Mouse (Mus musculus) common myeloid progenitor, adult 5-6 weeks (primary cell): ENCODE results near the gene Qser1. TPM values are rescaled to one million over a fixed set of nuclear protein-coding genes. Genes with fewer than 3 reads are reported as not detected.
"Not testable (repeated sequence)": the region's sequence is repeated elsewhere in the genome, so short reads cannot be mapped to it uniquely, and the experiment has no call there.

Experiments
- ATAC-seq: replicated peaks from 2 replicates; pipeline ENCODE4 v1.8.0; 2016; ENCODE audit warnings: low read depth, mild to moderate bottlenecking, moderate TSS enrichment, inconsistent platforms; ENCODE audit not compliant: poor library complexity, severe bottlenecking
- total RNA-seq: library from RNA; stranded (forward); fragments of 200-1000, 187-1606 nt; gene quantifications from 2 replicates; pipeline ENCODE4 v1.2.3, GENCODE M21; 2017

Gene Qser1
- total RNA-seq, 1 experiment from 2014 or later = 29.6 TPM

DNA sequence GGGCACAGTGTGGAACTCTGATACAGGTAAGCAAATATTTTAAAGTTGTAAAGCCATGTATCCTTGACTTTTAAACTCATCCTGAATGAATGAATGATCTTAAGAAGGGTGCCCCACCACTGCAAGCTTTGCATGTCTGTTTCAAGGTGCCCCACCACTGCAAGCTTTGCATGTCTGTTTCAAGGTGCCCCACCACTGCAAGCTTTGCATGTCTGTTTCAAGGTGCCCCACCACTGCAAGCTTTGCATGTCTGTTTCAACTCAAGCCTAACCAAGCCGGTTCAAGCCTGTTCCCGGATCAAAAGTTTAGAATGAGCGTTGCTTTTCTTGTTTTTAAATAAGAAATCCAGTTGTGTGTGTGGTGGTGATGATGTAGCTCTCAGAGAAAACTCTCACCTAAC, 2.2 kb upstream of the Qser1 start:
- ATAC-seq = not testable (repeated sequence)

DNA sequence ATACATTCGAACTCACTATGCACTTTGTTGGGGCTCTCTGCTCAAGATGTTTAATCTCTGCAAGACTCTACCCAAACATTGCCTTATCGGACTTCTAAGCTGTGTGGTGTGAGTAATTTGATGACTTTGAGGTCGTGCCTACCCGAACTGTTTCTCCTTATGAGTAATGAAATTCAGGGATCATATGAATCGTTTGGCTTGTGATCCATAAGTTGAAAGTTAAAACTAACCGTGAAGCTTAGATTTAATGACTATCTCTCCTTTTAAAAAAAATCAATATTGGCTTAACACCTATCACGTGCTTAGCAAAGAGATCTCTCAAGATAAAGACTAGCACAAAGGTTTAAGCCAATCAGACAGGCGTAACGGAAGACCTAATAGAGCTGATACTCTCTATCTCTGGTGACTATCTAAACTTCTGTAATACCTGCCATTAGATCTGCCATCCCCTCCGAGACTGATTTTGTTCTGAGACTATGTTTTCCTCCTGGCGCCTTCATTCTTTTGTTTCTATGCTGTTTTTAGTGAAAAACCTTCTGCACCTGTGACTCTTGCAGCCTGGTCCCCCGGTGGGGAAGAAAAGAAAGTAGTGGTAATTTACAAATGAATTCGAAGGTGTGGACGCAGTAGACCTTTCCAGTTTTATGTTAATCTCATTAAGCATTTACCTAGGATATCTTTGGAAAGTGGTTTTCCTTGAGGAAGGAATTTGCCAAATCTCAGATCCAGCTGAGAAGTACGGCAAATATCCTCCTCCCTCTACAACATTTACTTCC, 1.2 kb upstream of the Qser1 start:
- ATAC-seq = no peak

DNA sequence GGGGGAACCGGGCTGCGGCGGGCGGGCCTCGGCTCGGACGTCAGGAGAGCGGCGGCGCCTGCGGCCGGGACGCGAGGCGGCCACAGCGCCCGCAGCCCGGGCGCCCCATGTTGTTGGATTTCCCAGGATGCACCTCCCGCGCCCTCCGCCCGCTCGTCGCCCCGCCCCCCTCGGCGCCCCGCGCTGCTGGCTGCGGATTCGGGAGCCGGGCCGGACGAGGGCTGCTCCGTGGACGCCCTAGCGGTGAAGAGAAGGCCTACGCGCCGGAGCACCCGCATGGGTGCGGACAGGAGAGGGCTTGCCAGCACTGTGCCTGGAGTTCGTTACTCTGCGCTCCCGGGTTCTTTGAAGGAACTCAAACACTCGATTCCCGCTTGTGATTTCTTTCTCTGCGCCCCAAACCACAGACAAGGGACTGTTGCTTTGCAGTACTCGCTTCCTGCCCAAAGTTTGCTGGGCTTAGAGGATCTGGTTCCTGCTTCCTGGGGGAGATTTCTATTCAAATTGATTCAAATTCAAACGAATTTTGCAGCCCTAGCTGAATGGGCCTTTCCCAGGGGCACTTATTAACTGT, 393 bp upstream of the Qser1 start:
- peak; percentile 86 for ATAC-seq

DNA sequence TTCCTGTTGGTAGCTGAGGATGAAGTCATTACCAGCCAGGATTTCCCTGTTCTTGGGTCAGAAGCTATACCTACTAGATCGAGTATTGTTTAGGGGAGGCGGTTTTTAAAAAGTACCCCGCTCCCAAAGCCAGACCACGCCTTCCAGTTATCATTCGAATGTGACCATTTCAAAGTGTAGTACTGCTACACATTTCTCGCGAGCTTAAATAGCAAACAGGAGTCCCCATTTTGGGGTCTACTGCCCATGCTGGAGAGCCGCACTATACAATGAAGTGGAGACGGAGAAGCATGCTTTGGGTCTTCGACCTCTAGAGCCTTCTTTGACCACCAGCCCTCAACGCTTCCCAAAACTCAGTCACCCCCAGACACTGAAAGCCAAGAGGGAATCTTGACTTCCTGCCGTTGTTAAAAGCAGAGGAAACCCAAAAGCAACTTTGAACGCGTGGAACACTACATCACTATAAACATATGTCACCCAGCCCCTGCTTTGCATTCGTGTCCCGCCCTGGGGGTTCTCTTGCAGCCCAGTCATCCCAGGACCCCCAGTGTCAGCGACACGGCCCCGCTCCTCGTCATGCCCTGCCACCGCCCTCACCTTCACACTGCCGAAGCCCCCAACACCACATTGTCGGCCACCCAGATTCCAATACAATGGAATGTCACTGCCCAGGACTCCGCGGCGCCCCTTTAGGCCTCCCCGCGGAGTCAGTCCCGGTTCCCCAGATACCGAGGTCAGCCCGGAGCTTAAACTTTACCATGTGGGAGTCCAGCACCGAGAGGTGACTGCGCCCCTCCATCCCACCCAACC, 794 bp downstream of the Qser1 start:
- peak; percentile 35 for ATAC-seq

DNA sequence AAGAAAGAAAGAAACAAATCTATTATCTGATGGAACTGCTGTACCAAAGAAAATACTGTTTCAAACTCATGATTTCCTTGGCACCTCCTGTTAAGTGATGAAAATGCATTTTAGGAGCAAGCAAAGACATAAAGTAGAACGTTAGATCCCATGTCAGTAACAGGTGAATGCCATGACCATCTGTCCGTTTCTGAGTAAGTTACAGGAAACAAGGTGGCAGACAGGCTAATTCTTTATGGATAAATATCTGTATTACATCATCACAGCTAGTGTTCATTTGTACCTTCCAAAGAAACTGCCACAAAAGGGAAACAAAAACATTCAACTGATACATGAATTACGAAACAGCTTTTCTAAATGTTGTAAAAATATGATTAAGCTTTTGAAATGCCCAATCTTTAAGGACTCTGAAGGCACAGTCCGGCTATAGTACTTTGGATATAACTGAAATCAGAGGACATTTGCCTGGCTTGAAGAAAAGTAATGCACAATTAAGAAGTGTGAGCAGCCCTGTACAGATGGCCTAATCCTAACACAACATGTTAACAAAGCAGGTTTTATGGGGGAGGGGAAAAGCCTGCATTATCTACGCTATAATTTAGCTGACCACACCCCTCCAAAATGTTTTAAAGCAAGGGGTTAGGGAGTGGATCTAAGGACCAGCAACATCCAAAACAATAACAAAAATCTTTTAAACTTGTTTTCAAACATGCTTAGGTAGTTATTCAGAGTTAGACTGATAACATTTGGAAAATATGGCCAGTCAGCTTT, 2.2 kb downstream of the Qser1 start:
- ATAC-seq = no peak

DNA sequence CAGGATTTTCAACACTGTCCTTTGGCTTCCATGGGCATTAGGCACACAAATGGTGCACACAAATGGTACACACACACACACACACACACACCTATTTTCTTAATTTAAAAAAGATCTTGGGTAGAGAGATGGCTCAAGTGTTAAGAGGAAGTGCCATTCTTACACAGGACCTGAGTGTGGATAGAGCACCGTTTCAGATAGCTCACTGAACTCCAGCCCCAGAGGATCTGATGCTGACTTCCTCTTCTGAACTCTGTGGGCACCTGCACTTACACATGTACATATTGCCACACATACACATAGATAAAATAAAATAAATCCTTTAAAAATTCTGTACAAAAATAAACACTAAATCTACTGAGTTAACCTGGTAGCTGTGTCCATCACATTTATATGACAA, 11.1 kb downstream of the Qser1 start:
- ATAC-seq = peak; percentile 94

DNA sequence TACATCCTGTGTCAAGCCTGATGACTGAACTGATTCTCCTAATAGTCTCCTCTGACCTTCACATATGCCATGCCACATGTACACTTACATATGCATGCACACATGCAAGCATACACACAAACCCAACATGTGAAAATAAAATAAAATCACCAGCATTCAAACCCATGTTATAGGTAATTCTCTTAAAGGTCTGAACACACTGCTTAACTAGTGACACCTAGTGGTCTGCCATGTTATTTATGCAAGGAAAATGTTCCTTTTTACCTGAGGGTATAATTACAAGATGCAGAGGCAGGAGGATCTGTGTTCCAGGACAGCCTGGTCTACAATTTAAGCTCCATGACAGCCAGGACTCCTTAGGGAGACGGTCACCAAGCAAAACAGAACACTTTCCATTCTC, 41.8 kb downstream of the Qser1 start:
- ATAC-seq = peak; percentile 71

DNA sequence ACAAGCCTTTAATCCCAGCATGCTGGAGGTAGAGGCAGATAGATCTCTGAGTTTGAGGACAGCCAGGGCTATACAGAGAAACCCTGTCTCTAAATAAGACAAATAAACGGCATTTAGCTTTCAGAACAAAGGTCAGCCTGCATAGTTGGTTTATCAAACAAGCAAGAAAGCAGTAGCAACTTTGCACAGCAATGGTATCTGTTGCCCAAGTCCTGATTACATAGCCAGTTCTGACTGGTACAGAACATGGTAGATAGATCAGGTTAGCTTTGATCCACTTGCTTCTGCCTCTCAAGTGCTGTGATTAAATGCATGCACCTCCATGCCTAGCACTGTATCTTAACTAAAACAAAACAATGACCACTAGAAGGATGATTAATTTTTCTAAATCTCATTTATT, 47.9 kb downstream of the Qser1 start:
- no peak for ATAC-seq

DNA sequence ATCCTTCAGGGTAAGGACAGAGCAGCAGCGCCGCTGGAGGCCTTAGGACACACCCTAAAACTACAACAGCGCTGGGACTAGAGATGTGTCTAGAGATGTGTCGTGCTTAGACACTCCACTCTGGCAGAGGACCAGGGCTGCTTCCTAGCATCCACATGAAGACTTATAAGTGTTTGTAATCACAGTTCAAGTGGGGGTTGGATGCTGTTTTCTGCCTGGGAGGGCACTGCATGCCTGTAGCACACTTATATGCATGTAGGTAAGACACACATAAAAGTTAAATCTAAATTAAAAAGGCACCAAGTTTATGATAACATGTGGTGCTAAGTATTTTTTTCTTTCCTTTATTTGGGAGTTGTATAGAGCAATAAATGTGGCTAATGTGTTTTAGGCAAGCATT, 52.5 kb downstream of the Qser1 start:
- ATAC-seq = no peak

DNA sequence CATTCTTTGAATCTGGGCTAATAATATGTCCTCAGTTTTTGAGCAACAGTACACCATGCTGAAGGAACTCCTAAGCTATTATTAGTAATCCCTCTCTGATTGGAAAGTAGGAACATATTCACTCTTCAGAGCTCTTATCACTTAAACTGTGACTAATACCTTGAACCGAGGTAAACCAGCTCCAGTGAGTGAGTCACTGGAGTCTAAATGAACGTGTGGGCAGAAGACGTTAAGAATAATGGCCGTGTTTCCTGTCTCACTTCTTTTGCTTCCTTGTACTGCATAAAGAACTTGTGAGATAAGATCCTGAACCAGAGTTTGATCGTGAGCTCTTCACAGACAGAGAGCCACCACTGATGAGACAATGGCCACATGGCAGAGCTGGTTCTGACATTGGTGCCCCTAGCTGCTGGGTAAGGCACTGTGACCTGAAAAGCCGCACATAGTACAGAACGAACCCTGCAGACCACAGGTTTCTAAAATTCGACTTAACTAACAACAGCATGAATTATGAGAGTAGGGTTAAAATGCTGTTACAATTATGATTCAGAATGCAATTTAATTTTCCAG, 53.3 kb downstream of the Qser1 start:
- no peak for ATAC-seq

DNA sequence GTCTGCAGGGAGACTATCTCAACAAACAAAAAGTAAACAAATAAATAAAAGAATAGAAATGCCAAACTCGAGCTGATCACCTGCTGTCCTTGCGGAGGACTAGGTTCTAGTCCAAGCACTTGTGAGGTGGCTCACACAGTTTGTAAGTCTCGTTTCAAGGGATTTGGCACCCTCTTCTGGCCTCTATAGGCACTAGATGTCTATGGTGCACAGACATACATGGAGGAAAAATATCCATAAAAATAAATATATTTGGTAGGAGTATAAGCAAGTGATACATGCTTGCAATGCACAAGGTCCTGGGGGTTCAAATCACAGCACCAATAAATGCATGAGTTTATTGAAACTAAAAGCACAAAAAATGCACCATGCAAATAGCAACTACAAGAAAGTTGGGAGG, 65.9 kb downstream of the Qser1 start:
- peak; percentile 79 for ATAC-seq

DNA sequence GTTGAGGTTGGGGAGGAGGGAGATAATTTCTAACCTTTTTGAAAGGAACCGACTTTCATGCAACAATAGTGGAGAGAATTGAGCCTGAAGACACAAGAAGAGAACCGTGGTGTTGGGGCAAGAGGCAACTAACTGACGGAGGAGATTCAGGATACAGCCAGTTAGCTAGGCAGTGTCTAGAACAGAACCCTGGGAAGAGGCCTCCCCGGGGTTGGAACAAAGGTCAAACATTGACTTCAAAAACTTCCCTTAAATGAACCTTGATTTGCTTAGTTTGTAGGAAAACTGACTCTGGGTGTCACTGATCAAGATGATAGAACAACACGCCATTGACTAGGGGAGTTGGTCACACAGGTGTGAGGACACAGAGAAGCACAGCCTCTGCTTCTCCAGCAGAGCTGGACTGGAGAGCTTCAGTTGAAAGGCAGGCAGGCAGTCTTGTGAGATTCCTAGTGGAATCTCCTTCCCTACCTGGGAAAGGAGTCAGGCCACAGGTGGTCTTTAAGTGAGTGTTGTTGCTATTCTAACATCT, 67.8 kb downstream of the Qser1 start:
- ATAC-seq = no peak

DNA sequence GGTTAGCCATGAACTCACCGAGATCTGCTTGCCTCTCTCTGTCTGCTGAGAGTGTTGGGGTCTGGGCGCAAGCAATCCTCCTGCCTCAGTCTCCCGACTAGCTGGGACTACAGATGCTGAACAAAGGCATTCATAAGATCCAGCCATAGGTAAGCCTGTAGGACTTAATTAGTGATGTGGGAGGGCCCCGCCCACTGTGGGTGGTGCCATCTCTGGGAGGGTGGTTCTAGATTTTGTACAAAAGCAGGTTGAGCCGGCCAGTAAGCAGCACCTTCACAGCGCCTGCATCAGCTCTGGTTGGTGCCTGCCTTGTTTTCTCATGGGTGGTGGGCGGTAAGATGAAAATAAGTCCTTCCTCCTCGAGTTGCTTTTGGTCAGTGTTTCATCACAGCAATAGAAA, 70.3 kb downstream of the Qser1 start:
- 0 out of 2 replicates have a peak, but pooled peaks have one; percentile 10 for ATAC-seq

DNA sequence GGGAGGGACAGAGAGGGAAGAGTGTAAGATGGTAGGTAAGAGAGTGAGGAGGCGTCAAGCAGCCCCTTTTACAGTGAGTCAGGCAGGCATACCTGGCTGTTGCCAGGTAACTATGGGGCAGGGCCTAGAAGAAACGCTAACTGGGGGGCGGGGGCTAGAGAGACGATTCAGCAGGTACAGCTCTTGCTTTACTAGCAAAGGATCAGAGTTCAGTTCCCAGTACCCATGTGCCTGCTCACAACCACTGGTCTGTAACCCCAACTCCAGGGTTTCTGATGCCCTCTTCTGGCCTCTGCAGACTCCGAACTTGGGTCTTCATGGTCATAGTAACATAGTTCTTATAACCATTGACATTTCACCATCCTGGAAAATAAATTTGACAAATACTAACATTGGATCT, 72.6 kb downstream of the Qser1 start:
- no peak for ATAC-seq

DNA sequence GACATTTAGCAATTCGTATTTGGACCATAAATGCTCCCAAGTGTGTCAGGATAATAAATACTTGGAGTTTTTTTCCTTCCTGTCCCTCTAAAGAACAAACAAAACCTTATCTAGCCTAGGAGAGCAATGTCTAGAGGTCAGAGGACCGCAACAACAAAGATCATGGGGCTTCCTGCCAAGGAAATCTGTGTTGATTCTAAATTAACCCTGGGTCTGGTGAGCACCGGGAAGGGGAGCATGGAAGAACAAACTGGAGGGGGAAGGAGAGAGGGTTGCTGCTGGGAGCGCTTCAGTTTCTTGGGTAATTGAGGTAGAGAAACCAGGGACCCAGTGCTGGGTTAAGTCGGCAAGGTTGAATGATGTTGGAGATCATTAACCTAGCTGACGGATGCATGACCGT, 73.4 kb downstream of the Qser1 start:
- no peak for ATAC-seq

DNA sequence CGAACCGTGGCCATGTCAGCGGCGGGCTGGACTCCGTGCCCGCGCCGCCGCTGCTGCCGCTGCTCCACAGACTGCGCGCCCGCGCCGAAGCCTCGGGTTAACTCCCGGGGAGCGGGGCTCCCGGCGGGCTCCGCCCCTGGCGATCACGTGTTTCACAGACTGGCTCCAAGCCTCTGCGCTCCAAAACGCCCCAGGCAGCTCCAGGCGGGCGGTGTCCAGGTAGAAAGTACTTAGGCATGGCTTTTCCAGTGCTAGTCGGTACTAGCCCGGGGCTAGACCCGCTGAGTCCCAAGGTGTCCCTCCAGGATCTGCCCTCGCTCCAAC, 73.9 kb downstream of the Qser1 start, which contains the start of gene Depdc7:
Gene Depdc7, minus strand, starts transcription at position 138 of the 324 bp plus-strand sequence.
- ATAC-seq = peak; percentile 77

DNA sequence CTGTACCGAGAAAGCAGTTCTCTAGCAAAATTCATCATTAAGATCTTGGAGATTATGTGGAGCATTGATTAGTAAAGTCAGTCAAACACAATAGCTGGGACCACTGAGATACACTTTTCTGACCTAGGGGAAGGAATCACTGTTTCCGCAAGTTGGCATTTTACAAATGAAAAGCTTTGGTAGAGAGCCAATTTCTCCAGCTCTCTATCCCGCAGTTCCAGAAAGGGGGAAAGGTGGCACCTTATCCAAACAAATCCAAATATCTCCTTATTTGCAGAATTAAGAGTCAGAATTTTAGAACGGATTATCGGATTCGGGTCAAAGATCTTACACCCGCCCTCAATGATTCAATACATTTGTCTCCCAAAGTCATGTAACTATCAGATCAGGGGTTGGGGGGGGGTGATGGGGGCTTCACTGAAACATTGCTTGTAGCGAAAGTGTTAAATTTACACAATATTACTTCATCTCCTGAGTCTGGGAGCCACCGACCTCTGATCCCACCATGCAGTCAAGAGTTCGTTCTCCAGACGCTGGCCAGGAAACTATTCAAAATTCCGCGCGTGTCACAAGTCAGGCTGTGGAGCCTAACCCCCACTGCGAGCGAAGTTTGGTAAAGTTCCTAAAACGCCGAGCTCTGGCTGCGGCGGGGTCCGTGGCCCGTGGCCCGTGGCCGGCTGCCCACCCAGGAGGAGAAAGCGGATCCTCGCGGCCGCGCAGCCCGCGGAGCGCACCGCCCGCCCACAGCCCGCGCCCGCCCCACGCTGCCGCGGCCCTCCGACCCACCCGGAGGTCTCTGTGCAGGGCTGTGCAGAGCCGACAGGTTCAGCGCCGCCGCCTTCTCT, 74.4 kb downstream of the Qser1 start:
- ATAC-seq = peak; percentile 42; the same call in 1 of the 2 replicates

DNA sequence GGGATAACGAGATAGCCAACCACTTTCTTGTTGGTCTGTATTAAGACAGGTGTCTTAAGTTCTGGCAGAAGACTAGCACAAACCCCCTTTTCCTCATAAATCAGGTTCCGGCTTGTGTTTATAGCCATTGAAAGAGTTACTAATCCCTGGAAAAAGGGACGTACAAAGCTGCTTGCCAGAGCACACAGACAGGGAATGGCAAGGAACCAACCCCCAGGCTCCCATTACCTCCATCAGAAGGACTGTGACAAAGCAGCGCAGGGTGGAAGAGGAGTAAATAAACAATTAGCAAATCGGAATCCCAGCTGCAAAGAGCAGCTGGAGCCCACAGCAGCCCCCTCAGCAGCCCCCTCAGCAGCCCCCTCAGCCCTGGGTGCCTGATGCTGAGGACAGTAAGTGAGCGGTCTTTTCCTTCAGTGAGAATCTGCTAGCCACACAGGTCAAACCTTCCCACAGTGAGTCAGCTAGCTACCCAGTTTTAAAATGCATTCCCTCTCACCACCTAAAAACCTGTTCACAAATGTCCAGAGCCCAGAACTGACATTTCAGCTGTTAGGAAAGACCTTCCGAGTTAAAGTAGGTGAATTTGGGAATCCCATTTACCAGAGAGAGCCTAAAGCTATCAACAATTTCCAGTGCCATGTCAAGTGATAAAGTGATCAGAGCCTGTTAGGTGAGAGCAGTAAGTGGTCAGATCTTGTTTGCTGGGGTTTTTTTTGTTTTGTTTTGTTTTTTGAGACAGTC, 75.4 kb downstream of the Qser1 start:
- ATAC-seq = no peak
